8 mouse cellular contexts compared by ENCODE assay signal in genomic region chr4:35065075-35065838, GRCm38 (mm10).
DNase-seq lines count a peak whose midpoint lies in the region; ATAC-seq lines count a peak whose summit lies in the region.
"Had no signal": no experiment of that assay in that cellular context is flagged by ENCODE, and none has a peak within 500 bp of the region (broad histone marks: within the 10 kb centered on the region; RNA-seq: fewer than 3 reads in every experiment).

No protein-coding gene starts in this region.

- peak; percentile 60 for ATAC-seq in forebrain, embryonic 12.5 days (ENCODE audit: low FRiP score)
- ATAC-seq in kidney, embryonic 16.5 days (ENCODE audit: low FRiP score, low TSS enrichment): peak; percentile 66
- peak; percentile 64 for ATAC-seq in neural tube, embryonic 13.5 days (ENCODE audit: low read depth)
- no peak for ATAC-seq in liver, embryonic 12.5 days

- no peak overlapping the region for H3K9ac ChIP-seq in forebrain, embryonic 12.5 days
- H3K9ac ChIP-seq in kidney, embryonic 16.5 days (replicated peaks; ENCODE audit: low read length): no peak overlapping the region
- no peak overlapping the region for H3K9ac ChIP-seq in neural tube, embryonic 13.5 days
- H3K9ac ChIP-seq in liver, embryonic 12.5 days: no peak overlapping the region

- H3K4me3 ChIP-seq in forebrain, embryonic 12.5 days (replicated peaks): no peak overlapping the region
- H3K4me3 ChIP-seq in kidney, embryonic 16.5 days (ENCODE audit: low read length): no peak overlapping the region
- H3K4me3 ChIP-seq in neural tube, embryonic 13.5 days: no peak overlapping the region
- H3K4me3 ChIP-seq in liver, embryonic 12.5 days: no peak overlapping the region

- H3K9me3 ChIP-seq in forebrain, embryonic 12.5 days: no peaks in the 10 kb centered on the region
- H3K9me3 ChIP-seq in kidney, embryonic 16.5 days (ENCODE audit: low read length): no peaks in the 10 kb centered on the region
- H3K9me3 ChIP-seq in neural tube, embryonic 13.5 days: no peaks in the 10 kb centered on the region
- no peaks in the 10 kb centered on the region for H3K9me3 ChIP-seq in liver, embryonic 12.5 days (replicated peaks)

- WGBS in forebrain, embryonic 12.5 days: 42% methylated on average over 15 of the region's 15 CpGs
- WGBS in kidney, embryonic 16.5 days: 24% methylated on average over 15 of the region's 15 CpGs
- WGBS in neural tube, embryonic 13.5 days: 31% methylated on average over 15 of the region's 15 CpGs
- 56% methylated on average over 15 of the region's 15 CpGs for WGBS in liver, embryonic 12.5 days (ENCODE audit: insufficient replicate concordance)

- H3K27me3 ChIP-seq in forebrain, embryonic 12.5 days: no peaks in the 10 kb centered on the region
- no peaks in the 10 kb centered on the region for H3K27me3 ChIP-seq in kidney, embryonic 16.5 days (ENCODE audit: insufficient read depth, low read length)
- H3K27me3 ChIP-seq in neural tube, embryonic 13.5 days: no peaks in the 10 kb centered on the region
- H3K27me3 ChIP-seq in liver, embryonic 12.5 days (replicated peaks): no peaks in the 10 kb centered on the region

- H3K27ac ChIP-seq in forebrain, embryonic 12.5 days: no peak overlapping the region
- H3K27ac ChIP-seq in kidney, embryonic 16.5 days (ENCODE audit: low read length): no peak overlapping the region
- no peak overlapping the region for H3K27ac ChIP-seq in neural tube, embryonic 13.5 days (replicated peaks)
- H3K27ac ChIP-seq in liver, embryonic 12.5 days: no peak overlapping the region

- peak; percentile 22 to 35 for DNase-seq in layer of hippocampus, postnatal 10 days (ENCODE audit: low spot score in 2 of 2)
- no peak for DNase-seq in layer of hippocampus, postnatal 36 days
- no peak for DNase-seq in thymus, adult 18-20 months

- no peak overlapping the region for H3K4me2 ChIP-seq in forebrain, embryonic 12.5 days
- H3K4me2 ChIP-seq in kidney, embryonic 16.5 days (replicated peaks; ENCODE audit: low read depth, low read length): peak overlapping the region; percentile 12
- peak overlapping the region; percentile 28 for H3K4me2 ChIP-seq in neural tube, embryonic 13.5 days
- H3K4me2 ChIP-seq in liver, embryonic 12.5 days: no peak overlapping the region
- H3K4me2 ChIP-seq: liver, embryonic 11.5 days had no signal

- peaks cover 15% of the 10 kb centered on the region for H3K4me1 ChIP-seq in forebrain, embryonic 12.5 days
- peaks cover 14% of the 10 kb centered on the region; the same call in 1 of the 2 replicates for H3K4me1 ChIP-seq in kidney, embryonic 16.5 days (ENCODE audit: insufficient read depth, low read length)
- peaks cover 18% of the 10 kb centered on the region for H3K4me1 ChIP-seq in neural tube, embryonic 13.5 days (replicated peaks)
- no peaks in the 10 kb centered on the region for H3K4me1 ChIP-seq in liver, embryonic 12.5 days

- no peaks in the 10 kb centered on the region for H3K36me3 ChIP-seq in forebrain, embryonic 12.5 days (replicated peaks)
- no peaks in the 10 kb centered on the region for H3K36me3 ChIP-seq in kidney, embryonic 16.5 days (ENCODE audit: insufficient read depth, low read length)
- H3K36me3 ChIP-seq in neural tube, embryonic 13.5 days: no peaks in the 10 kb centered on the region
- H3K36me3 ChIP-seq in liver, embryonic 12.5 days: no peaks in the 10 kb centered on the region

Comparison
In these comparisons a context has a peak if more than half of its experiments do, and no peak if none do; other contexts are left out.
1. DNase-seq: peak in layer of hippocampus, postnatal 10 days (2 of 2); none in layer of hippocampus, postnatal 36 days (0 of 2) and thymus, adult 18-20 months (0 of 2).
2. H3K4me2 ChIP-seq: peak in kidney, embryonic 16.5 days (single experiment) and neural tube, embryonic 13.5 days (single experiment); none in forebrain, embryonic 12.5 days (single experiment) and liver, embryonic 12.5 days (single experiment).